Mouse (Mus musculus): ENCODE results near the gene Dis3. TPM values are rescaled to one million over a fixed set of nuclear protein-coding genes. Genes with fewer than 3 reads are reported as not detected.
A peak's percentile ranks its signal among the peaks of the same experiment; 100 is the strongest.

Dis3 gene
- polyA plus RNA-seq, 1 experiment from 2014 or later, result 20.5 TPM

- H3K36me3 ChIP-seq, result peaks cover 36% of the 10 kb centered on the region
- no peak overlapping the region for H3K27ac ChIP-seq
- H3K4me3 ChIP-seq, result no peak overlapping the region
- H3K4me2 ChIP-seq, result no peak overlapping the region
- WGBS, result 90% methylated on average over 4 of the region's 4 CpGs
- H3K9me3 ChIP-seq, result no peaks in the 10 kb centered on the region
- H3K9ac ChIP-seq, result no peak overlapping the region
- ATAC-seq (ENCODE audit: low FRiP score), result no peak
- H3K4me1 ChIP-seq (replicated peaks), result no peaks in the 10 kb centered on the region
- no peaks in the 10 kb centered on the region for H3K27me3 ChIP-seq
Observed at GRCm38 (mm10) chr14:99117576-99117975, 18.0 kb upstream of the Dis3 start.

DNA sequence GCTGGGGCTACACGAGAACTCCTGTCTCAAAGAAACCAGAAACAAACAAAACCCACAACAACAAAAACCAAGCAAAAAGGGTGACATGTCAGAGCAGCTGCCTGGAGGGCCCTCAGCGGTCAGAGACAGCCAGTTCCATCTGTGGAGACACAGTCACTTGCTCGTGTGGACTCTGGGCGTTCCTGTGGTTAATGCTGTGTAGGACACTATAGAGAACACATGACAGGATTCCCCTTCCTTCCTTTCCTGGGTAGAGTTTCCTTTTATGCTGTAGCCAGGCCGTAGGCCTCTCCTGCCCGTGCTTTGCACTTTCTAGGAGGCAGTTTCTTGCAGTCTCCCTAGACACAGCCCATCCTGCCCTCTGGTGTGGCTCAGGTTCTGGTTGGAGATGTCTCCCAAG, 9.2 kb upstream of the Dis3 start:
- Histone ChIP-seq H3K4me2 (no peak overlapping the region), H3K4me3 (no peak overlapping the region), H3K4me1 (replicated peaks) (no peaks in the 10 kb centered on the region), H3K36me3 (peaks cover 79% of the 10 kb centered on the region), H3K27ac (no peak overlapping the region), H3K9me3 (no peaks in the 10 kb centered on the region), H3K9ac (no peak overlapping the region), H3K27me3 (no peaks in the 10 kb centered on the region)
- no peak for ATAC-seq (ENCODE audit: low FRiP score)
- WGBS, result 89% methylated on average over 6 of the region's 6 CpGs

DNA sequence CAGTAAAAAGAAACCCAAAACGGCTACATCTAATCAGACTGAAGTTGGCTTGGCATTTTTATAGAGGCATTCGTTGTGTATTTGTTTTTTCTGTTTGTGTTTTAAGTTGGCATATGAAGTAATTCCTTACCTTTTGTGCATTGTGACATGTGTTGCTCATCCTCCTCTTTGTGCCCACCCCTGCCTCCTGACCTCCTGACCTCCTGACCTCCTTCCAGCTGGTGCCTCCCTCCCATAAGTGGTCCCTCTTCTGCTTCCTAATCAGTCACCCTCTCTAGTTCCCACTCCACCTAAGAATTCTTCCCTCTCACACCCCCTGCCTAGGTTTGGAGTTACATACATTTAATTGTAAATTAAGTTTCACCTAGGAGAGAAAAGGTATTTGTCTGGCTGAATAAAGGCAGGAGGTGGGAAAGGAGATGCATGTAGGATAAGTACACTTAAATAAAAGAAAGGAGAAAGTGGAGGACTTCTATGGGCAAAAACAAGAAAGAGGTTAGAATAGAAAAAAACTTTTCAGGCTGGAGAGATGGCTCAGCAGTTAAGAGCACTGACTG, 8.1 kb upstream of the Dis3 start:
- WGBS, result 45% methylated on average over 2 of the region's 2 CpGs
- no peak for ATAC-seq (ENCODE audit: low FRiP score)
- H3K27ac ChIP-seq, result no peak overlapping the region
- no peaks in the 10 kb centered on the region for H3K27me3 ChIP-seq
- H3K9me3 ChIP-seq, result no peaks in the 10 kb centered on the region
- peaks cover 82% of the 10 kb centered on the region for H3K36me3 ChIP-seq
- H3K9ac ChIP-seq, result no peak overlapping the region
- H3K4me3 ChIP-seq, result no peak overlapping the region
- H3K4me1 ChIP-seq (replicated peaks), result no peaks in the 10 kb centered on the region
- H3K4me2 ChIP-seq, result no peak overlapping the region

- 91% methylated on average over 2 of the region's 2 CpGs for WGBS
- H3K36me3 ChIP-seq, result peaks cover 84% of the 10 kb centered on the region
- no peaks in the 10 kb centered on the region for H3K9me3 ChIP-seq
- H3K9ac ChIP-seq, result no peak overlapping the region
- H3K4me1 ChIP-seq (replicated peaks), result no peaks in the 10 kb centered on the region
- ATAC-seq (ENCODE audit: low FRiP score), result no peak
- H3K4me3 ChIP-seq, result no peak overlapping the region
- no peak overlapping the region for H3K27ac ChIP-seq
- H3K27me3 ChIP-seq, result no peaks in the 10 kb centered on the region
- no peak overlapping the region for H3K4me2 ChIP-seq
Observed at GRCm38 (mm10) chr14:99106671-99107070, 7.1 kb upstream of the Dis3 start.

DNA sequence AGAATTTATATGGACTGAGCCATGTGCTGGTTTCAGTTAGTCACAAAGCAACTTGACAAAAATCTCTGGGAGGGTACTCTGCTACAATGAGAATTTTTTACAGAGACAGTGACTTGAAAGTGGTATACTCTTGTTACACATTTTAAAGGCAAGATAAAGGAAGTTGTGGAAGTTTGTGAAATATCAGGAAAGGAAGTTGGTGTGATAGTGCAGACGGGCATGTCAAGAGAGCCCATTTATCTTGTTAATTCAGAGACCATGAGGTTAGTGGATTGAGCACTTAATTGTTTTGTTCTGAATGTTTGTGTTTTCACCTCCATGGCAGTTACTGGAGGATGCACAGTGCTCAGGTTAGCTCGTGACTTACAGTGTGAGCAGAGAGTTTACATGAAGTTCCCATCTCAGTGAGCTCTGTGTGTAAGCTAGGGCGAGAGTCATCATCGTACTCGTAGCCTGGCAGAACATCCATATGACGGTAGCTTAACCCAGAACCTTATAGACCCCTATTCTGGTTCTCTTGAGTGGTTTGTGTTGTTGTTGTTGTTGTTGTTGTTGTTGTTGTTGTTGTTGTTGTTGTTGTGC, 5.1 kb upstream of the Dis3 start:
- Histone ChIP-seq H3K4me3 (no peak overlapping the region), H3K4me1 (replicated peaks) (peaks cover 6% of the 10 kb centered on the region), H3K4me2 (no peak overlapping the region), H3K9ac (no peak overlapping the region), H3K27me3 (no peaks in the 10 kb centered on the region), H3K36me3 (peaks cover 65% of the 10 kb centered on the region), H3K27ac (no peak overlapping the region), H3K9me3 (no peaks in the 10 kb centered on the region)
- WGBS, result 95% methylated on average over 6 of the region's 6 CpGs
- no peak for ATAC-seq (ENCODE audit: low FRiP score)

DNA sequence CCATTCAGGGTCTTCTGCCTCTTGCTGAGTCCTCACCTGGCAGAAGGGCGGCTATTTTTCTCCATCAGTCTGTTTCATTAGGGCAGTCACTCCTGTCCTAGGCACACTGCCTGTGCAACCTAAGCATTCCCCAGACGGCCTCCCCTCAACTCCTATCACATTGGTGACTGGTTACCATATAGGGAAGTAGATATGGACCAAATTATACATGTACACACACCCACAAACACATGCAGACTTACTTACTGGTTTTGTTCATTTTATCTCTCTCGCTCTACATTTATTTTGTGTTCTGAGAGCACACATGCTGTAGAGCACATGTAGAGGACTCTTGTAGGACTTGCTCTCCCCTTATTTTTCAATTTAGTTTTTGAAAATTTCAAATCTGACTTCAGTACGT, 3.5 kb upstream of the Dis3 start:
- H3K27ac ChIP-seq, result no peak overlapping the region
- no peaks in the 10 kb centered on the region for H3K27me3 ChIP-seq
- peaks cover 14% of the 10 kb centered on the region for H3K4me1 ChIP-seq (replicated peaks)
- no peaks in the 10 kb centered on the region for H3K9me3 ChIP-seq
- no peak overlapping the region for H3K4me2 ChIP-seq
- 88% methylated on average over 4 of the region's 4 CpGs for WGBS
- ATAC-seq (ENCODE audit: low FRiP score), result no peak
- no peak overlapping the region for H3K4me3 ChIP-seq
- H3K9ac ChIP-seq, result no peak overlapping the region
- peaks cover 51% of the 10 kb centered on the region for H3K36me3 ChIP-seq

DNA sequence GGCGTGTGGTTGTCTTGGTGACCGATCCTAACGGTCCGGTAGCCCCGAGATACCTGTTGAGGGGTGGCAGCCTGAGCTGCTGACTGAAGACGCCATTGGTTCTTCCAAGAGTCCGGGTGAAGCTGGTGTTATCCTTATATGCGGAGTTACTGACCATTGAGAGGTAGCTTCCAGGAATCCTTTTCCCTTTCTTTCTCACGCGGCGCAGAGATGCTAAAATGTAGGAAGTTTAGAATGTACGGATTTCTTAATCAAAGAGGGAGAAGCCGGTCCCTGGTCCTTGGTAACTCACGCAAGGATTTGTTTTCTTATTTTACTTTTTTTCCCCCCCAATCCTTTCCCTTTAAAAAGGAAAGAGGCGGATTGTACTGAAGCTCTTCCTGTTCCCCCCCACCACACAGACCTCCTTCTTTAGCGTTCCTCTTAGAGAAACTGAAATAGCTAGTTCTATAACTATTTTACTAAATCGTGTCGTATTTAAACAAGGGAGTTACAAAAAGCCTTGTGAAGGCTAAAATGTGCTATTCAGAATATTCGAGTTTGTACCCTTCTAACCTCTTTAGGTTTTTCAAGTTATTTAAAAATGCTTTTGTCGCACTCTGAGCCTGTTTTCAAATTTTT, 507 bp upstream of the Dis3 start:
- ATAC-seq (ENCODE audit: low FRiP score), result no peak; the same call in 1 of the 2 replicates
- Histone ChIP-seq H3K4me1 (replicated peaks) (peaks cover 14% of the 10 kb centered on the region), H3K9me3 (no peaks in the 10 kb centered on the region), H3K4me2 (peak overlapping the region; percentile 62), H3K27ac (no peak overlapping the region), H3K36me3 (peaks cover 55% of the 10 kb centered on the region), H3K4me3 (peak overlapping the region; percentile 88), H3K9ac (peak overlapping the region; percentile 73), H3K27me3 (no peaks in the 10 kb centered on the region)
- 7% methylated on average over 20 of the region's 20 CpGs for WGBS

GRCm38 (mm10) chr14:99088947-99089346, 10.6 kb downstream of the Dis3 start:
- H3K9ac ChIP-seq, result no peak overlapping the region
- H3K4me1 ChIP-seq (replicated peaks), result no peaks in the 10 kb centered on the region
- peaks cover 71% of the 10 kb centered on the region for H3K36me3 ChIP-seq
- ATAC-seq (ENCODE audit: low FRiP score), result no peak
- no peaks in the 10 kb centered on the region for H3K9me3 ChIP-seq
- no peaks in the 10 kb centered on the region for H3K27me3 ChIP-seq
- H3K27ac ChIP-seq, result no peak overlapping the region
- WGBS, result 92% methylated on average over 7 of the region's 7 CpGs
- H3K4me2 ChIP-seq, result no peak overlapping the region
- H3K4me3 ChIP-seq, result no peak overlapping the region

DNA sequence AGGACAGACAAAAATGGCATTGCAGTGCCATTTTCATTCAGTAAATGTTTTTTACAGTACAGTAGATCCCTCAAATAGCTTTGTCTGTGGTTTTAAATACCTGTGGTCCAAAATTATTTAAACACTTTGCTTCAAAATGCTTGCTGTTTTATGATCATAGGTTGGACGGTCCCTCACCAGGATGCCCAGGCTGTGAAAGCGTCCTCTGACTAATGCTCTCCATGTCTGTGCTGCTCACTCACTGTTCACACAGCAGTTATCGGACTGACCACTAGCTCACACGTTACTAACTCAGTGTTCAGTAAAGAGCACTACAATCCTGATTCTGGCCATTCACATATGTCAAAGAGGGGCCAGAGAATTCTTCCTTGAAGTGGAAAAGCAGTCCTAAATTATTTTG, 28.4 kb downstream of the Dis3 start:
- H3K4me3 ChIP-seq, result no peak overlapping the region
- H3K27ac ChIP-seq, result no peak overlapping the region
- no peak for ATAC-seq (ENCODE audit: low FRiP score)
- WGBS, result 89% methylated on average over 4 of the region's 4 CpGs
- no peak overlapping the region for H3K9ac ChIP-seq
- peaks cover 19% of the 10 kb centered on the region for H3K36me3 ChIP-seq
- no peaks in the 10 kb centered on the region for H3K4me1 ChIP-seq (replicated peaks)
- no peak overlapping the region for H3K4me2 ChIP-seq
- no peaks in the 10 kb centered on the region for H3K27me3 ChIP-seq
- H3K9me3 ChIP-seq, result no peaks in the 10 kb centered on the region

DNA sequence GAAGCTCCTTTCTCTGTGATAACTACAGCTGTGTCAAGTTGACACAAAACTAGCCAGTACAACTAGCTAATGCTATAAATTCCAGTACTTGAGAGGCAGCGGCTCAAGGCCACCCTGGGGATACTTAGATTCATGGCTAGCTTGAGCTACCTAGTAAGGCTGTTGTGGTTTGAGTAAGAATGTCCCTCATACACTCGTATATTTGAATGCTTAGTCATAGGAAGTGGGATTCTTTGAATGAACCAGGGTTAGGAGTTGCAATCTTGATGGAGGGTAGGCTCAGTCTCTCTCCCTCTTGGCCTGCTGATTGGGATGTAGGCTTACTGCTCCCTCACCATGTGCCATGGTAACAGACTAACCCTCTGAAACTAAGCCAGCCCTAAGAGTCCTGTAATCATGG, 36.5 kb downstream of the Dis3 start:
- ATAC-seq (ENCODE audit: low FRiP score), result no peak
- no peak overlapping the region for H3K27ac ChIP-seq
- H3K4me3 ChIP-seq, result no peak overlapping the region
- no peaks in the 10 kb centered on the region for H3K27me3 ChIP-seq
- 96% methylated on average over 2 of the region's 2 CpGs for WGBS
- no peak overlapping the region for H3K9ac ChIP-seq
- H3K9me3 ChIP-seq, result no peaks in the 10 kb centered on the region
- H3K36me3 ChIP-seq, result peaks cover 20% of the 10 kb centered on the region
- no peak overlapping the region for H3K4me2 ChIP-seq
- no peaks in the 10 kb centered on the region for H3K4me1 ChIP-seq (replicated peaks)

DNA sequence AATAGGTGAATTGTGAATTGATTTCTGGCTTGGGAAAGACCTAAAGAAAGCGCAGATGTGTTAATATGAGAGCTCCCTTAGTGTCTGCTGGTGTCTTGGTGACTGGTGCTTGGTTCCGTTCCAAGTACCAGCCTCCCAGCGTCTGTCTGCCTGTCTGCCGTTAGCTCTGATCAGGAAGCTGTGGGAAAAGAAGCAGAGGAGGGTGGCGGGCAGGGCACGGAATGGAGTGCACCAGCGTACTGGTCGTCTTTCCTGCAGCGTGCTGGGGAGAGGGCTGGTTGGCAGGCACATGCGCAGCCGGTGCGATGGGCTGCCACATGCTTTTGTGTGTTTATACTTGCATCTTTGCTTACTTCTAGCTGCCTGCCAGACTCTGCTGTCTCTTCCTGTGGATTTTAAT, 39.0 kb downstream of the Dis3 start:
- no peak for ATAC-seq (ENCODE audit: low FRiP score)

GRCm38 (mm10) chr14:99058959-99059586, 40.5 kb downstream of the Dis3 start:
- Histone ChIP-seq H3K9ac (no peak overlapping the region), H3K9me3 (no peaks in the 10 kb centered on the region), H3K27me3 (no peaks in the 10 kb centered on the region), H3K4me2 (no peak overlapping the region), H3K36me3 (peaks cover 14% of the 10 kb centered on the region), H3K4me1 (replicated peaks) (no peaks in the 10 kb centered on the region), H3K27ac (no peak overlapping the region), H3K4me3 (no peak overlapping the region)
- ATAC-seq (ENCODE audit: low FRiP score), result no peak
- 85% methylated on average over 7 of the region's 7 CpGs for WGBS

More for the DNA sequence above, 39.0 kb downstream of the Dis3 start:
- WGBS, result 90% methylated on average over 12 of the region's 12 CpGs
- H3K4me1 ChIP-seq (replicated peaks), result no peaks in the 10 kb centered on the region
- peaks cover 22% of the 10 kb centered on the region for H3K36me3 ChIP-seq
- H3K27me3 ChIP-seq, result no peaks in the 10 kb centered on the region
- no peak overlapping the region for H3K4me3 ChIP-seq
- no peak overlapping the region for H3K4me2 ChIP-seq
- H3K9me3 ChIP-seq, result no peaks in the 10 kb centered on the region
- no peak overlapping the region for H3K9ac ChIP-seq
- no peak overlapping the region for H3K27ac ChIP-seq

Data from hindbrain, embryonic 13.5 days (tissue).